Mouse (Mus musculus): ENCODE data around the gene Man1a2. TPM values are rescaled to one million over a fixed set of nuclear protein-coding genes. Genes with fewer than 3 reads are reported as not detected.

Man1a2 gene
- total RNA-seq, 4 experiments from 2014 or later = 27.3 to 30.0 (median 29.3) TPM

DNA sequence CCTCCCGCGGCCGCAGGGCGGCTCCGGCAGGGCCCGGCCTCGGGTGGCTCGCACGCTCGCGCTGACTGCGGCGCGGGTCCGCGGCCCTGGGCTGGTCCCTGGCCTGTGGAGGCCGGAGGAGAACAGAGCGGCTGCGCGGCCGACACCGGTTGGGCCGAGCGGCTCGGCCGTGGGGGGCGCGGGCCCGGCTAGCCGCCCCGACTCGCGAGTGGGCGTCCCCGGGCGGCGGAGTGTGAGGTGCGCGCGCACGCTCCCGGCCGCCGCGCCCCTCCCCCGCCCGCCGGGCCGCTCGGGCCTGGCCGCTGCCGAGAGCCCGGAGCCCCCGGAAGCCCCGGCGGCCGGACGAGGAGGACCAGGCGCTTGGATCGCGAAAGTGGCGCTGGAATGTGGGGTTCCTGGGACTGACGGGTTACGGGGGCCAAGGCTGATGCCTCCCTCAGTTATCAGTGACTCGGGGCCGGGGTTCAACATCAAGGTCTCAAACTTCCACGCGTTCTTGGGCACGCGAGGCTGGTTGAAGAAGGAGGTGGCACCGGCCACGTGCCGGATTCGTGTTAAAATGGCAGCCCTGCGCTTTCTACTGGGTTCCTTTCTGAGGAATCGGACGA is 564 bp upstream of the Man1a2 start:
- DNase-seq (ENCODE audit: low spot score in 2 of 2) = peak; percentile 55 to 62

DNA sequence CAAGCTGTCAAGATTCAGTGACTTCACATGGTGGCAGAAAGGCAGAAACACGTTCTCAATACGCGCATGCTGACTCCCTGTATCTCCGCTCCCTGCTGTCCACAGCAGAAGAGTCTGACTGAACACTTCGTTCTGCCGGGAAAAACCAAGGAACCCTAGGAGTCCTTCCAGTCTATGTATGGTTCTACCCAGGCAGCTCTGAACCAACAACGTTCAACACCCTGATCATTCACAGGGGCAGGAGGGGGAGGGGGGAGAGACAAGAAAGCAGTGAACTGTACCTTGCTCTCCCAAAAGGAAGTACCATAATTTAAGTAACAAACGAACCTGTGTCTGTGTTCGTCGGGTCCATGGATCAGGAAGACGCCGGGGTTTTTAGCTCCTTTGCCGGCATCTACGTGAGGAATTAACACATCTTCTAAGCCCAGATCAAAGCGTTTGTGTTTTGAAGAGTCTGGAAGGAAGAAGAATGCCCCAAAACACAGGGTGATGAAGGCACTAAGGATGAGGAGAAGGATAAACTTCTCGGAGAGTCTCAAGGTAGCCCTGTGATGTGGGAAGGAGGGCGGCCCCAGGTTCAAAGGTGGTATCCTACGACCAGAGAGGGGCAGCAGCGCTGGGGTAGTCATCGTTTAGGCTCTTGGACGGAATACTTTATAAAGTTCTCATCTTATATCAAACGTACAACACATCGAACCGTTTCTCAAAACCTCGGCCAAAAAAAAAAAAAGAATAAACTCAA is 898 bp downstream of the Man1a2 start:
- no peak for DNase-seq (ENCODE audit: low spot score in 2 of 2)

DNA sequence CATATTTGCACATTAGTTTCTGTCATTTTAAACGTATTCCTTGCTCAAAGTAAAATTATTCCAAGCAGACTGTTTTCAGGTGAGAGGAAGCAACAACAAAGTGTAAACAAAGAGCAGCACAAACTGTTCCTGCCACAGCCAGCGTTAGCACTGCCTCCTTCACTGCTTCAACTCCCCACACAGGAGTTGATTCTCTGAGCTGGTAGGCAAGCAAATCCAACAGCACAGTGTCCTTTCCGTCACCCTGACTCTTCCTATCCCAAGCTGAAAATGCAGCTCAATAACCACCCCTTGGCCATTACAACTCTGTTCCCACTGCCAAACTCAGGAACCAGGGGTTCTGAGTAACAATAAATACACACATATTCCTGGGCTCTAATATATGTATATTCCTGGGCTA is 2.5 kb downstream of the Man1a2 start:
- DNase-seq (ENCODE audit: low spot score in 2 of 2) = no peak

DNA sequence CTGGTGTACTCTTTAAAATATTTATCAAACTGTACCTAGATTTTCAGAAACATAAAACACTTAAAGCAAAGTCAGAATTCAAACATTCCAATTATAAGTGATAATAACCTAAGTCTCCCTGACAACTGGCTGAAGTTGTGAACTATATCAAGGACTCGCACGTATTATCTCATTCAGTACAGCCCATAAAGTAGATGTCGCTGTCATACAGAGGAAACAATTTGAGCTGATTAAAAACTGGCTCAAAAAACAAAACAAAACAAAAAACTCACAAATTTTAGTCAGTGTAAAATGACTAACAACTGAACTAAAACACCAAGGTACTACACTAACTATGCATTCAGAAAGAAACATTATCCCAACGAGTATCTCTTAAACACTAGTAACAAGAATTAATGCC is 3.0 kb downstream of the Man1a2 start:
- DNase-seq (ENCODE audit: low spot score in 2 of 2) = no peak

DNA sequence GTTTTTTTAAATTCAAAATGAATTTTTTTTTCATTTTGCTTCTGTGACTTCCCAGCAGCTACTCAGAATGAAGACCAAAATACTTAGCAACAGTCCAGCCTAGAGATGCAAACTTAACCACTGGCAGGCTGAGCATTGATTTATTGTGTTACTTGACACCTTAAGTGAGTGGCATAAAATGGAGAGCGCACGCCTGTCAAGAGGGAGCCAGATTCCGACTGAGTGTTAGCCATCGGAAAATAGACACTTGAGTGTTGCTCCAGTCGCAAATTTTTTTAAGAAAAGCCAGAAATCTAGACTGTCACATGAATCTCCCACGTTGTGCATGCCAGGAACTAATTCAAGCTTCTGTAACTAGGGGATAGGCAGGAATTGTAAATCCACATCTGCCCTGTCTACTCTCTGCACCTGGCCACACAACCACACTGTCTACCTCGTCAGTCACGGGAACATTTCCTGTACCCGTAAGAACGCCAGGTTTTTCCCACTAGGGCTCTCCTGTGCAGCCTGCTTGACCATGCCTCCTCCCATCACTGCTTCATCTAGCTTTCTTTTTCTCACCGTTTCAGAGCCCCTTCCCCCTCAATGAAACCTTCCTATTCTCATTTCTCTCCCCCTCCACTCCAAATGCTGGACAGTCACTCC is 3.7 kb downstream of the Man1a2 start:
- no peak for DNase-seq (ENCODE audit: low spot score in 2 of 2)

DNA sequence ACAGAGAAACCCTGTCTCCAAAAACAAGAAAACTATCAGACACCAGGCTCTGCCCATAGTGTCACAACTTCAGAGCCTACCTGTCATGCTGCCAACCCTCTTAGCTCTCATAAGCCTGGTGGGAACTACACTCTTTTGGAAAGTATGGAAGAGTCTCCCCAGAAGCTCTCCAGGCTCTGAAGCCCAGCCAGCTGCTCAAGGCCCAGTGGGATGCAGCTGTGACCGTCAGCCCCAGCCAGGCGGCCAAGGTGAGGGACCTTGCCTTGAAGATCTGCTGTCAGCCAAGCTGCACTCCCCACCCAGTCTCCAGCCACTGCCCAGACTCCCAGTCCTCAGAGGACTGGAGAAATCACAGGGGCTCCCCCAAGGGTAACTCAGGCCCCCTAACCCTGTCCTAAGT is 5.1 kb downstream of the Man1a2 start:
- no peak for DNase-seq (ENCODE audit: low spot score in 2 of 2)

DNA sequence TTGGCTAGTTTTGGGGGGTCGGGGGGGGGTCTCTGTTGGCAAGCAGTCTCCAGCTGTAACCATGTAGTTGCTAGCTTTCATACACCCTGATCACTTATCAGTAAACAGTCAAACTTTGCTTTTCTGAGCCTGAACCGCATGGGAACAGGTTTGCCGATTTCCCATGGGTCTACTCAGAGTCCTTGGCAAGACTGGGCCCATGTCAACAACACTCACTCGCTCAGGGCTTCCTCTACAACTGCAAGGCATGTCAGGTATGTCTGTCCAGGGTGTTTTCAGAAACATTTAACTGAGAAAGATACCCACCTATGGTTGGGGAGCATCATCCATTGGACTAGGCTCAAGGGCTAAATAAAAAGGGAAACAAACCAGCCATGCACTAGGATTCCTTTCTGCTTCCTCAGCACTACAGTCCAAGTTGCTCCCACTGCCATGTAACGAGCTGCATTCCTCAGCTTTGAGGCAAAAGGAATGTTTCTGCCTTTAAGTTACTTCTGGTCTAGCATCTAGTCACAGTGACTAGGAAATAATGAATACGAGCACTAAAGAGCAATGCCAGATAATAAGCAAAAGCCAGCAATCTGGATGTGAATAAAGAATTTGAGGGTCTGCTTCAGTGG is 6.2 kb downstream of the Man1a2 start:
- no peak for DNase-seq (ENCODE audit: low spot score in 2 of 2)

DNA sequence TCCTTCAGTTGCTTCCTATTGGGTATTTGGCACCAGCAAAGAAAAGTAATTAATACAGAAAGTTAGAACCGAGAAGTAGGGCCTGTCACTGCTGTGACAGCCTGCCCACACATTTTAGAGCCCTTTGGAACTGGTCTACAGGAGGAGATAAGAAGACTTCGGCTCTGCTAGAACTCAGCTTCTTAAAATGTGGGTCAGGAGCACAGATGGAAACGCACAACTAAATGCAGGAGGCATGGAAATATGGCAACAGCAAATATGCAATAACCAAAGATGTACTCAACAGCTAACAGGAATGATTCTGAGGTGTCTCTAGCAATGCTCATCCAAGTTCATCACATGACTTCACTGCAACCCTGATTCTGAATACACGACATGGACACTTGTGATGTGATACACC is 10.2 kb downstream of the Man1a2 start:
- no peak for DNase-seq (ENCODE audit: low spot score in 2 of 2)

DNA sequence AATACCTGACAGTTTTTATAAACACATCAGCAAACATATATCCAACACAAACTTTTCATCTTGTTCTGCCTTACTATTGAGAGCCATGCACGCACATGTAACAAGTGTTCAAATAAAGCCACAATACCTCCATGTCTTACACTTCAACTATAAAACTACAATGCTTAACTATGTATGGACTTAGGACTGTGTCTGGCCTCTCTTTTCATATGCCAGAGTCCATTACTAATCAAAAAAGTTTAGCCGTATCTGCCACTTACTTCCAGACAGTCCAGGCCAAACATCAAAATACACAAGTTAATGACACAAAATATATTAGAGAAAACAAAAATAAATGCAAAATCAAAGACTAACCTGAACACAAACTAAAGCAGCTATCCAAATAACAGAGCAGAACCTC is 14.9 kb downstream of the Man1a2 start:
- no peak for DNase-seq (ENCODE audit: low spot score in 2 of 2)

DNA sequence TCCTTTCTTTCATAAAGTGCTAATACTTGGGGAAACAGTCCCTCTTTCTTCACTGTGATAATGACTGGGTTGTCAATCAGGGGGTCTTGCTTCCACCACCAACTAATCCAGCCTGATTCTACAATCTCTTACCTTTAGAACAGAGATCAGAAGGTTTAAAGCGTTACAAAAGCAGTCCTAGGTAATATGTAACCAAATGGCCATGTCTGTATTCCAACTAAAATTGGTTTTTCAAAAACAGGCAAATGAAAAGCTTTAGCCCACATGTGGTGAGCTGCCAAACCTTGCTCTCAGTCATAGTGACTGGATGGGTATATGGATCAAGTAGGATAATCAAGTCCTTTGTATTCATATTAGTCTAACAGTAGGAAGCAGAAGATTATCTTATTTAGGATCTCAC is 32.0 kb downstream of the Man1a2 start:
- DNase-seq (ENCODE audit: low spot score in 2 of 2) = no peak

DNA sequence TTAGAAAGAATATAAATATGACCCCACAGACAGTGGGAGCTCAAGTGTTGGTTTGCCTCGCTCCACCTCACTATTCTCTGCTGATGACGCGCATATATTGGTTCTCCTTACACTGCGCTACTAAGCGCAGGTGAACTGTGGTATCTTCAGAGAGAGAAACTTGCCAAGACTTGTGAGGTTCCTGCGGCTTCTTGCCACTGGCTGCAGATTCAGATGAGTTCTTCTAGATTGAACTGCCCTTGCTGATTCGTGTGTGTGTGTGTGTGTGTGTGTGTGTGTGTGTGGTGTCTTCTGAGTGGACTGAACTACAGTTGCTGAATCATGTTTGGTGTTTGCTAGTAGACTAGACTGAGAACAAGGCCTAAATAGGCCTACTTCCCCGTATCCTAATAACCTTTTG is 43.7 kb downstream of the Man1a2 start:
- DNase-seq (ENCODE audit: low spot score in 2 of 2) = no peak

DNA sequence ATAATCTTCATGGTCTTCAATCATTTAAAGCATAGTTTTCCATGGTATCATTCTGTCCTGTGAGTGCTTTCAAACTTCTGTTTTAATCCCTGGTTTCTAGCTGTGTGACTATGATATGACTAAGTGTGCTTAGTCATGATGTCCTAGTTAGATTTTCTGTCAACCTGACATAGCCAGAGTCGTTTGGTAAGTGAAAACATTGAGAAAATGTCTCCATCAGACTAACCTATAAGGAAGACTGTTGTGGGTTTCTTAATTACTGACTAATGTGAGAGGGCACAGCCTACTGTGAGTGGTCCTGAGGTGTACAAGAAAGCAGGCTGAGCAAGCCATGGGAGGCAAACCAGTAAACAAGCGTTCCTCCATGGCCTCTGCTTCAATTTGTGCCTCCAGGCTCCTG is 49.0 kb downstream of the Man1a2 start:
- DNase-seq (ENCODE audit: low spot score in 2 of 2) = no peak

DNA sequence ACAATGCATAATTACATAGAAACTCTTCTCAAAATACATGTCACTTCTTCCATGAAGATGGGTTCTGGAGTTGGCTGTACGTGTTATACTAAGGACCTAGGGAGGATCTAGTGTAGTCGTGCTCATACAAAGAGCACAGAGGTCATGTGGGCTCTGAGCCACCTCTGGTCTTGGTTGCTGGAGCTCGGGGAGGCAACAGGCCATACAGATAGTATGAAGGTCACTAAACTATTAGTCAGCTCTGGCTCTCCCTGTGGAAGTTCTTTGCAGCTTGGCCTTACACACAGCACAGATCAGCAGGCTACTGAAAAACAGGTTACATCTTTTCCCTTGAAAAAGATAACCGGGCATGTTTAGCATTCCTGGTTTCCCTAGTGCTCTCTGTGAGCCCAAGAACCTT is 50.5 kb downstream of the Man1a2 start:
- no peak for DNase-seq (ENCODE audit: low spot score in 2 of 2)

DNA sequence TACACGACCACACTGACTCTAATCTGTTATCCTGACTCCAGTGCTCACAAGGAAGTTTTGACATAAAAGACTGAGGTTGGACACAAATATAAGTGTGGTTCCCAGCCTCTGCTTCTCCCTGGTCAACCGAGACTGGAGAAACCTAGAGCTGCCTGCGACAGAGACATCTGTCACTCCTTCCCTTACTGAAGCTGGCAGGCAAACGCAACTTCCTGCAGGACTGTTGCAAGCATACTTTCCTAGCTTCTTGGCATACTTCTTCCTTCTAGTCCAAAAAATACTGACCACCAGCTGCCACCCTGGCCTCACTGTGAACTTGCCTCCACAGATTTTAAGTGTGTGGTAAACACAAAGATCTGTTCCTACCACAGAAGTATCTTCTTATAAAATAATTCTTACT is 66.8 kb downstream of the Man1a2 start:
- no peak for DNase-seq (ENCODE audit: low spot score in 2 of 2)

DNA sequence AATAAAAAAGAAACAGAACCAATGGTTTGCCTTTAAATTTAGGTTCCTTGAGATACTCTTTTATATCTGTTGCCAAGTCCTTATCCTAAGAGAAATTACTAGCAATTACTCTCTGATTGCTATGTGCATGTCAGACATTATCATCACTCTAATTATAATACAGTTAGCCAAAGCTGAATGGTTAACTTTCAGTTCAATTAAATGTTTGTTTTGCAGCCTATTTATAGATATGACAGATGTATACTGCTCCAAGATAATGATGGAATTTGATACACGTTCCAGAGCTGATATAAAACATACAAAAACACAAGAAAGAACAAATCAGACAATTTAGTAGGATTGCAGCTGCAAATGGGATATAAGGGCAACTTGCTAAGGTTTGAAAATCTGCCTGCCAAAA is 74.4 kb downstream of the Man1a2 start:
- no peak for DNase-seq (ENCODE audit: low spot score in 2 of 2)

DNA sequence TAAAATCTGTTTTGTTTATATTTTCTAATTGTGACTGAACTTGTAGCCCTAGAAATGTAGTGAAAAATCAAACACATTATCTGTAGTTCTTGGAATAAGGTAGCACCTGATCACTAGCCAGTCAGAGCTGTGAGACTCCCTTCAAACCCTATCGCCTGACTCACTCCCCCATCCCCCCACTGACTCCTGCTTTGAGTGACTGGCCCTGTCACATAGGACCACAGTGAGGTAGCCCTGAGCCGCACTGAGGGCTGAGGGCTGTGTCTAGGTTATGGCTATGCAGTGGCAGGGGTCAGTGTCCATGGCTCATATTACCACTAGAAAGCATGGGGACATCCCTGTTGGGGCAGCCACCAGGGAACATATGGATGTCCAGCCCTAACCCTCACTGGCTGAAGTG is 80.8 kb downstream of the Man1a2 start:
- no peak for DNase-seq (ENCODE audit: low spot score in 2 of 2)

DNA sequence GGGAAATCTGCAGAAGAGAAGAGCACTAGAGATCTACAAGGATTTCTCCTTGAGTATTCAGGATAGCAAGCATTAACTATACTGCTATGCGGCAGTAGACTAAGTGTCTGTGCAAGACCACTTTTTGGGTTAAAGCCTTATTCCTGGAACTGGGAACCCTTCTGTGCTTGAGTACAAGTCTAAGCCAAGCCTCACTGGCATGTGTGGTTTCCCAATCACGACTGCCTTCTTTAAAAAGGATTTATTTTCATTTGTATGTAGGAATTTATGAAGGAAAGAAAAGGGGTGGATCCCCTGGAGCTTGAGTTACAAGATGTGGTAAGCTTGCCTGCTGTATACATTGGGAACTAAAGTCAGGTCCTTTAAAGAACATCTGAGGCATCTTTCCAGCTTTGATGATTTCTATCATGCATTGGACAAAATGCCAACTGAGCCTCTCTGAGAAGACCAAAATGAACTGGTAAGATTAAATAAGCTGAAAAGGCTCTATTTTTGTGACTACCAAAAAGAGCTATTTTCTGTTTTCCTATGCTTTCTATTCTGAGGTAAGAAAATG is 86.0 kb downstream of the Man1a2 start:
- DNase-seq (ENCODE audit: low spot score in 2 of 2) = no peak

DNA sequence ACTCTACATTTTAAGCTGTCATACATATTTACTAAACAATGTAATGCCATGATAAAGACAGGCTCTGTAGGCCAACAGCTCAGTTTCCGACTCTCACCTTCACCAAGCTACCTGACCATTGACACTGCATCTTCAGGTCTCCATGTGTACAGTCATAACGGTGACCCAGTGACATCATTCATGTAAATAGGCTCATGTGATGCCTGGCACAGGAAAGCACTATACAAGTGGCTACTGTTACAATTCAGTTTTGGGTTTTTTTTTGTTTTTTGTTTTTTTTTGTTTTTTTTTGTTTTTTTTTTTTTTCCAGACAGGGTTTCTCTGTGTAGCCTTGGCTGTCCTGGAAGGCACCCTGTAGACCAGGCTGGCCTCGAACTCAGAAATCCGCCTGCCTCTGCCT is 94.2 kb downstream of the Man1a2 start:
- no peak for DNase-seq (ENCODE audit: low spot score in 2 of 2)

DNA sequence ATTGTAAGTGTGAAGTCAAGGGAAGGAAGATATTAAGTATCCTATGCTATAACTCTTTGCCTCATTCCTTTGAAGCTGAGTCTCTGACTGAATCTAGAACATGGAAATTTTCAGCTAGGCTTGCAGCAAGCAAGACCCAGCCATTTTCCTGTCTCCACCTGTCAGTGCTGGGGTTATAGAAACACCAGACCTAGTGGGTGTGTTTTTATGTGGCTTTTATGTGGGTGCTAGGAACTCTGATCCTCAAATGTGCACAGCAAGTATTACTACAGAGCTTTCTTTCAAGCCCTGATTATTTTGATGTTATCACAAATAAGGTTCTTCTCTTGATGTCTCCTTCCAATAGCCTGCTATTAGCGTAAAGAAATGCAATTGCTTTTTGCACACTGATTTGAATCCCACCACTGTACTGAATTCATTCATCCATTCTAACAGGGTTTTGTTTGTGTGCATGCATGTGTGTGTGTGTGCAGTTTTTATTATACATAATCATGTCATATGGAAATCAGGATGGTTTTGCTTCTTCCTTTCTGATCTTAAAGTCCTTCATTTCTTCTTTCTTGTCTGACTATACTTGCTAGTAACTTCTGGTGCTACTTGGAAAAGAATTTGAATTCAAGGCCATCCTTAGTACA is 102.5 kb downstream of the Man1a2 start:
- no peak for DNase-seq (ENCODE audit: low spot score in 2 of 2)

DNA sequence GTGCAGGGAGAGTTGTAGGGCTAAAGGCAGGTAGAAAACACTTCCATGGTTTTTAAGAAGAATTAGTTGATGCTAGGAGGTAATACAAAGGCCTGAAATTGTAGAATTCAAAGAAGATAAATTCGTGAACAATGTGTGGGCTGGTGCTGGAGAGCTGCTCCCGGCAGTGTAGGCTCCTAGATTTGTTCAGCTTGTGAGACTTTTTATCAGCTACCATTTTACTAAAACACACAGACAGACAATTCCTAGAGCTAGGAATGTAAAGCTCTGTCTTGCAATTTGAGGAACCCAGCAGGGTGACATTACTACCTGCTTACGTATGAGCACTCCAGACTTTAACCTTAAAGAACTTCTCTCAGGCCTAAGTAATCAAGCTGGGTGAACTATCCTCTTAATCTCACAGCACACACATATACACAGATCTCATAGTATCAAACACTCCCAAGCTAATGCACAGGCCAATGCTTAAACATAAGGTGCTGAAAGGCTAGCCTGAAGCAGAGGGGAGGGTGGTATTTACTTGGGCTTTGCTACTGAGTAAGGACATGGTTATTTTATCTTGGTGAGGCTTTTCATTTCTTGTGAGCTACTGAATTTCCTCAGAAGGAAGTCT is 112.6 kb downstream of the Man1a2 start:
- DNase-seq (ENCODE audit: low spot score in 2 of 2) = no peak
